Comparison of ENCODE assay signal across 19 mouse cellular contexts in the genomic region with DNA sequence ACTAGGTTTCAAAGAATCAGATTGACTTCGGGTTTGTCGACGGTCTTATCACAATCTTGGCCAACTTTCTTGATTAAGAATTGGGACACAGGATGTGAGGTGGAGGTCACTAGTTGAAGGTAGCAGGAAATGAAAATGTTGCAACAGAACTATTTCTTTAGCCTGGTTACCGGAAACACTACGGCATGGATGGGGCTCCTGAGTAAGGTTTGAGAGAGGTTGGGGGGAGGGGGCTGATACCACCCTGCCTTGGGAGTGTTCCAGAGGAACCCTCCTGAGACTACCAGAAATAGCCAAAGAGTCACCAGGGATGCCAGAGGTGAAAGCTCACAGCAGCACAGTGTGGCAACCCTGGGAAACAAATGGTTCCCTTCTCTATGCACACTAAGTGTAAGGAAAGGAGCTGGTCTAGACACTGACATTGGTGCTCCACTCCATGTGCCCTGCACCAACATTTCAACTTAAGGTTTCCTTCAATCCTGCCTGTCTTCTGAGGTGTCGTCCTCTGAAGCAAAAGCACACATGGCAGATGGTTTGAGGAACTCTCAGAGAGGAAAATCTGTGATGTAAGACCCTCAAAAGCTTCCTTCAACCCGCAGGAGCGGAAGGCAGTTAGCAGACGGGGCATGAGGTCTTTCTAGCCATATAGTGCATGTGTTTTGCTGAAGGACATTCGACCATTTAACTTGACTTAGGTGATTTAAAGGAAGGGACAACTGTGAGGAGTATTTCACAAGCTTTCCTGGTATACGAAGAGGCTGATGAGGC. TPM values are rescaled to one million over a fixed set of nuclear protein-coding genes. Genes with fewer than 3 reads are reported as not detected.
DNase-seq lines count a peak whose midpoint lies in the region; ATAC-seq lines count a peak whose summit lies in the region.
"Had no signal": no experiment of that assay in that cellular context is flagged by ENCODE, and none has a peak within 500 bp of the region (broad histone marks: within the 10 kb centered on the region; RNA-seq: fewer than 3 reads in every experiment).

No protein-coding gene starts in this region.

- H3K36me3 ChIP-seq in limb, embryonic 10.5 days: no peaks in the 10 kb centered on the region
- H3K36me3 ChIP-seq in midbrain, embryonic 14.5 days (ENCODE audit: control insufficient read depth, insufficient read depth, low read length): no peaks in the 10 kb centered on the region
- no peaks in the 10 kb centered on the region for H3K36me3 ChIP-seq in embryonic facial prominence, embryonic 10.5 days (replicated peaks)
- H3K36me3 ChIP-seq: heart, embryonic 10.5 days had no signal

- peak; percentile 74 to 83 for ATAC-seq in hematopoietic stem cell, adult 5-6 weeks (replicated peaks in 1 of 2; ENCODE audit: insufficient read depth in 1 of 2, low FRiP score in 2 of 2, low TSS enrichment in 1 of 2, low read depth in 1 of 2, poor library complexity in 2 of 2, severe bottlenecking in 2 of 2)
- ATAC-seq in midbrain, embryonic 14.5 days (ENCODE audit: low FRiP score, low TSS enrichment): no peak
- ATAC-seq: forebrain, embryonic 14.5 days had no signal

- no peaks in the 10 kb centered on the region for H3K27me3 ChIP-seq in limb, embryonic 10.5 days (ENCODE audit: low read depth, poor library complexity, severe bottlenecking)
- no peaks in the 10 kb centered on the region for H3K27me3 ChIP-seq in midbrain, embryonic 14.5 days (ENCODE audit: control insufficient read depth, insufficient read depth, low read length)
- H3K27me3 ChIP-seq in embryonic facial prominence, embryonic 10.5 days (replicated peaks; ENCODE audit: low read depth, poor library complexity, severe bottlenecking): peaks cover 7% of the 10 kb centered on the region

- 69% methylated on average over 11 of the region's 11 CpGs for WGBS in limb, embryonic 10.5 days
- WGBS in midbrain, embryonic 14.5 days: 91% methylated on average over 11 of the region's 11 CpGs
- 84% methylated on average over 11 of the region's 11 CpGs for WGBS in embryonic facial prominence, embryonic 10.5 days

- no peak overlapping the region for H3K4me2 ChIP-seq in midbrain, embryonic 14.5 days (ENCODE audit: low read length)

- H3K9ac ChIP-seq in midbrain, embryonic 14.5 days (replicated peaks; ENCODE audit: low read length): no peak overlapping the region

- H3K4me3 ChIP-seq in limb, embryonic 10.5 days: no peak overlapping the region
- H3K4me3 ChIP-seq in midbrain, embryonic 14.5 days (replicated peaks; ENCODE audit: low read depth, low read length): no peak overlapping the region
- H3K4me3 ChIP-seq in embryonic facial prominence, embryonic 10.5 days: no peak overlapping the region
- H3K4me3 ChIP-seq: heart, embryonic 10.5 days had no signal

- H3K4me1 ChIP-seq in limb, embryonic 10.5 days: peaks cover 28% of the 10 kb centered on the region
- H3K4me1 ChIP-seq in midbrain, embryonic 14.5 days (ENCODE audit: control insufficient read depth, insufficient read depth, low read length): no peaks in the 10 kb centered on the region
- peaks cover 8% of the 10 kb centered on the region for H3K4me1 ChIP-seq in embryonic facial prominence, embryonic 10.5 days

- H3K27ac ChIP-seq in limb, embryonic 10.5 days: peak overlapping the region; percentile 56; the same call in 1 of the 2 replicates
- H3K27ac ChIP-seq in midbrain, embryonic 14.5 days (replicated peaks; ENCODE audit: low read depth, low read length): no peak overlapping the region
- H3K27ac ChIP-seq in embryonic facial prominence, embryonic 10.5 days (replicated peaks): no peak overlapping the region
- H3K27ac ChIP-seq: heart, embryonic 10.5 days had no signal

- peak; percentile 83 for DNase-seq in heart, adult 11 months
- DNase-seq in heart, adult 8-10 months (ENCODE audit: low spot score): no peak
- DNase-seq in 416B (ENCODE audit: low read depth): peak; percentile 85
- DNase-seq in limb, embryonic 10.5 days (ENCODE audit: low spot score): no peak
- DNase-seq in midbrain, embryonic 14.5 days: no peak
- DNase-seq in embryonic facial prominence, embryonic 10.5 days (ENCODE audit: low spot score): no peak
- DNase-seq in cerebellum, adult 9-10 months: no peak
- DNase-seq: B cell, adult 2 months; cerebellum, adult 11-12 months; heart, postnatal 4 days; thymus, adult 2 months had no signal

- H3K9me3 ChIP-seq in limb, embryonic 10.5 days (replicated peaks): no peaks in the 10 kb centered on the region
- H3K9me3 ChIP-seq in midbrain, embryonic 14.5 days (ENCODE audit: control insufficient read depth, low read length): no peaks in the 10 kb centered on the region
- no peaks in the 10 kb centered on the region for H3K9me3 ChIP-seq in embryonic facial prominence, embryonic 10.5 days
- H3K9me3 ChIP-seq: heart, embryonic 10.5 days had no signal

RNA-seq across cellular contexts. Expression of a gene that starts 3.6 kb away (rescaled TPM):
- not detected for total RNA-seq in heart, adult 8-10 months (2022)
- total RNA-seq in hematopoietic stem cell, adult 5-6 weeks (2017): 0.69 TPM in 1 of 2 replicates, not detected in the other
- not detected in 2 replicates for polyA plus RNA-seq in limb, embryonic 10.5 days (2016; fragmentation: Nextera tagmentation; extraction: Ambion mirVana)
- not detected in 2 replicates for polyA plus RNA-seq in midbrain, embryonic 14.5 days (2014; fragmentation: Nextera tagmentation; extraction: Ambion mirVana)
- polyA plus RNA-seq in embryonic facial prominence, embryonic 10.5 days (2016; fragmentation: Nextera tagmentation; extraction: Ambion mirVana): 0.15 TPM in 1 of 2 replicates, not detected in the other
- total RNA-seq: gastrocnemius, adult 8-10 months; heart, postnatal 4 days; layer of hippocampus, postnatal 10 days; left cerebral cortex, postnatal 36 days; midbrain, postnatal 0 days had no signal
- polyA plus RNA-seq: forebrain, embryonic 14.5 days; intestine, embryonic 14.5 days had no signal

RNA-seq across cellular contexts. Expression of a gene that starts 4.8 kb away (rescaled TPM):
- not detected for total RNA-seq in heart, adult 8-10 months (2022)
- 0.13 TPM in 1 of 2 replicates, not detected in the other for total RNA-seq in hematopoietic stem cell, adult 5-6 weeks (2017)
- polyA plus RNA-seq in limb, embryonic 10.5 days (2016; fragmentation: Nextera tagmentation; extraction: Ambion mirVana): not detected in 2 replicates
- polyA plus RNA-seq in midbrain, embryonic 14.5 days (2014; fragmentation: Nextera tagmentation; extraction: Ambion mirVana): not detected in 2 replicates
- polyA plus RNA-seq in embryonic facial prominence, embryonic 10.5 days (2016; fragmentation: Nextera tagmentation; extraction: Ambion mirVana): not detected in 2 replicates
- total RNA-seq: gastrocnemius, adult 8-10 months; heart, postnatal 4 days; layer of hippocampus, postnatal 10 days; left cerebral cortex, postnatal 36 days; midbrain, postnatal 0 days had no signal
- polyA plus RNA-seq: forebrain, embryonic 14.5 days; midbrain, postnatal 0 days had no signal

RNA-seq across cellular contexts. Expression of a gene that starts 17.3 kb away (rescaled TPM):
- total RNA-seq in heart, adult 8-10 months (2022): 10 to 100 TPM; 30.1 to 36.7 (median 30.8) TPM
- 41.8 and 64.8 TPM in 2 replicates for total RNA-seq in hematopoietic stem cell, adult 5-6 weeks (2017)
- polyA plus RNA-seq in limb, embryonic 10.5 days (2016; fragmentation: Nextera tagmentation; extraction: Ambion mirVana): 32.4 and 43.9 TPM in 2 replicates
- 2.9 and 40.6 TPM in 2 replicates for polyA plus RNA-seq in midbrain, embryonic 14.5 days (2014; fragmentation: Nextera tagmentation; extraction: Ambion mirVana)
- 34.2 and 55.7 TPM in 2 replicates for polyA plus RNA-seq in embryonic facial prominence, embryonic 10.5 days (2016; fragmentation: Nextera tagmentation; extraction: Ambion mirVana)

RNA-seq across cellular contexts. Expression of a gene that starts 21.2 kb away (rescaled TPM):
- 10 to 100 TPM; 10.5 to 27.1 (median 17.0) TPM for total RNA-seq in heart, adult 8-10 months (2022)
- total RNA-seq in hematopoietic stem cell, adult 5-6 weeks (2017): 0.75 and 5.4 TPM in 2 replicates
- polyA plus RNA-seq in limb, embryonic 10.5 days (2016; fragmentation: Nextera tagmentation; extraction: Ambion mirVana): 6.3 and 8.3 TPM in 2 replicates
- 0.27 and 0.99 TPM in 2 replicates for polyA plus RNA-seq in midbrain, embryonic 14.5 days (2014; fragmentation: Nextera tagmentation; extraction: Ambion mirVana)
- polyA plus RNA-seq in embryonic facial prominence, embryonic 10.5 days (2016; fragmentation: Nextera tagmentation; extraction: Ambion mirVana): 4.7 and 9.6 TPM in 2 replicates
- total RNA-seq: layer of hippocampus, postnatal 10 days; midbrain, postnatal 0 days had no signal

RNA-seq across cellular contexts. Expression of a gene that starts 30.3 kb away (rescaled TPM):
- total RNA-seq in heart, adult 8-10 months (2022): under 1 TPM in 2 of 4 experiments, not detected in 2; 0.14 to 0.16 TPM
- total RNA-seq in hematopoietic stem cell, adult 5-6 weeks (2017): not detected in 2 replicates
- polyA plus RNA-seq in limb, embryonic 10.5 days (2016; fragmentation: Nextera tagmentation; extraction: Ambion mirVana): 0.20 TPM in 1 of 2 replicates, not detected in the other
- 0.18 TPM in 1 of 2 replicates, not detected in the other for polyA plus RNA-seq in midbrain, embryonic 14.5 days (2014; fragmentation: Nextera tagmentation; extraction: Ambion mirVana)
- 0.30 and 0.37 TPM in 2 replicates for polyA plus RNA-seq in embryonic facial prominence, embryonic 10.5 days (2016; fragmentation: Nextera tagmentation; extraction: Ambion mirVana)
- total RNA-seq: gastrocnemius, adult 8-10 months; heart, postnatal 4 days; midbrain, postnatal 0 days had no signal

Comparison
In these comparisons a context has a peak if more than half of its experiments do, and no peak if none do; other contexts are left out.
1. DNase-seq: peak in heart, adult 11 months (single experiment) and 416B (single experiment); none in heart, adult 8-10 months (single experiment), limb, embryonic 10.5 days (single experiment), midbrain, embryonic 14.5 days (single experiment), embryonic facial prominence, embryonic 10.5 days (single experiment) and cerebellum, adult 9-10 months (single experiment).